Mouse (Mus musculus) intestine, postnatal 0 days (tissue): ENCODE results near the gene Ttc7. TPM values are rescaled to one million over a fixed set of nuclear protein-coding genes. Genes with fewer than 3 reads are reported as not detected.

Experiments used
- ATAC-seq: fragments of 200-750 bp; cut with Nextera tagmentation; 2 replicates; pipeline ENCODE4 v1.8.0; 2017; ENCODE audit warnings: mild to moderate bottlenecking, moderate TSS enrichment, moderate library complexity
- H3K27ac ChIP-seq: fragments of 300-500 bp; sonication (generic); 2 replicates; pipeline ENCODE4 v1.5.1; 2014; ENCODE audit warnings: mild to moderate bottlenecking, low read depth, low read length, moderate library complexity
- H3K27me3 ChIP-seq: fragments of 300-500 bp; sonication (generic); replicated peaks from 2 replicates; pipeline ENCODE4 v1.6.1; 2014; ENCODE audit warnings: low read length, mixed read lengths; ENCODE audit not compliant: control insufficient read depth, insufficient read depth
- H3K36me3 ChIP-seq: fragments of 300-500 bp; sonication (generic); 2 replicates; pipeline ENCODE4 v1.6.1; 2014; ENCODE audit warnings: mild to moderate bottlenecking, moderate library complexity; ENCODE audit not compliant: control insufficient read depth, insufficient read depth
- H3K4me1 ChIP-seq: fragments of 300-500 bp; sonication (generic); replicated peaks from 2 replicates; pipeline ENCODE4 v1.6.1; 2014; ENCODE audit warnings: antibody characterized with exemption, low read length, mixed read lengths; ENCODE audit not compliant: control insufficient read depth, insufficient read depth
- H3K4me2 ChIP-seq: fragments of 300-500 bp; sonication (generic); replicated peaks from 2 replicates; pipeline ENCODE4 v1.6.1; 2014; ENCODE audit warnings: low read depth, mild to moderate bottlenecking, moderate library complexity
- H3K4me3 ChIP-seq: fragments of 300-500 bp; sonication (generic); 2 replicates; pipeline ENCODE4 v1.5.1; 2014; ENCODE audit warnings: low read depth, low read length
- H3K9ac ChIP-seq: fragments of 300-500 bp; sonication (generic); 2 replicates; pipeline ENCODE4 v1.6.1; 2014; ENCODE audit warnings: mild to moderate bottlenecking, low read depth, low read length
- H3K9me3 ChIP-seq: fragments of 300-500 bp; sonication (generic); 2 replicates; pipeline ENCODE4 v1.6.1; 2016; ENCODE audit warnings: mixed run types; ENCODE audit not compliant: control insufficient read depth
- CTCF ChIP-seq: sonication (generic); IDR thresholded peaks from 2 replicates; pipeline ENCODE4 v1.5.1; 2016; ENCODE audit warnings: low read depth, mild to moderate bottlenecking, control low read depth, antibody characterized with exemption, moderate library complexity
- WGBS: fragments of 180-500 bp; shearing (Covaris S2); extraction: QIAGEN DNeasy Blood & Tissue Kit; methylation state at CpG from one replicate; pipeline ENCODE4 v1.1.7; 2014; 5-methylcytosine and 5-hydroxymethylcytosine counted together
- polyA plus RNA-seq: library from polyadenylated mRNA; unstranded; fragments of >200 nt; fragmentation: Nextera tagmentation; extraction: Ambion mirVana; gene quantifications from 2 replicates; pipeline ENCODE4 v1.2.1, GENCODE M21; 2015

Gene Ttc7
- polyA plus RNA-seq, 1 experiment from 2014 or later = 61.7 TPM

GRCm38 (mm10) chr17:87315891-87316763, 33.4 kb downstream of the Ttc7 start:
- WGBS = 86% methylated on average over 23 of the region's 23 CpGs
- Histone ChIP-seq H3K36me3 (peaks cover 13% of the 10 kb centered on the region; the same call in 1 of the 2 replicates), H3K4me1 (peaks cover 13% of the 10 kb centered on the region), H3K9me3 (no peaks in the 10 kb centered on the region), H3K27me3 (no peaks in the 10 kb centered on the region), H3K4me2 (no peak overlapping the region), H3K27ac (no peak overlapping the region), H3K4me3 (no peak overlapping the region), H3K9ac (no peak overlapping the region)
- peak; percentile 32; the same call in 1 of the 2 replicates for TF ChIP-seq CTCF
- ATAC-seq = no peak

- WGBS = 33% methylated on average over 6 of the region's 6 CpGs
- no peak overlapping the region for H3K9ac ChIP-seq
- H3K27ac ChIP-seq = no peak overlapping the region
- H3K4me1 ChIP-seq = peaks cover 11% of the 10 kb centered on the region
- 0 out of 2 replicates have a peak, but pooled peaks cover 4% of the 10 kb centered on the region for H3K9me3 ChIP-seq
- no peak for ATAC-seq
- H3K27me3 ChIP-seq = no peaks in the 10 kb centered on the region
- H3K4me3 ChIP-seq = no peak overlapping the region
- TF ChIP-seq CTCF = no peak
- H3K36me3 ChIP-seq = peaks cover 18% of the 10 kb centered on the region
- H3K4me2 ChIP-seq = no peak overlapping the region
Measured at GRCm38 (mm10) chr17:87317271-87317670, 34.6 kb downstream of the Ttc7 start.

- ATAC-seq = no peak
- peaks cover 9% of the 10 kb centered on the region for H3K4me1 ChIP-seq
Measured at GRCm38 (mm10) chr17:87317947-87318346, 35.3 kb downstream of the Ttc7 start.

GRCm38 (mm10) chr17:87321673-87322072, 39.0 kb downstream of the Ttc7 start:
- Histone ChIP-seq H3K4me2 (no peak overlapping the region), H3K4me1 (no peaks in the 10 kb centered on the region), H3K4me3 (no peak overlapping the region), H3K27me3 (no peaks in the 10 kb centered on the region), H3K9ac (no peak overlapping the region), H3K36me3 (peaks cover 27% of the 10 kb centered on the region), H3K27ac (no peak overlapping the region), H3K9me3 (0 out of 2 replicates have a peak, but pooled peaks cover 4% of the 10 kb centered on the region)
- WGBS = 93% methylated on average over 1 of the region's 1 CpGs
- ATAC-seq = no peak
- peak; percentile 79 for TF ChIP-seq CTCF

More at GRCm38 (mm10) chr17:87317947-87318346, 35.3 kb downstream of the Ttc7 start:
- H3K4me2 ChIP-seq = no peak overlapping the region
- WGBS = 76% methylated on average over 9 of the region's 9 CpGs
- no peak overlapping the region for H3K4me3 ChIP-seq
- no peak overlapping the region for H3K9ac ChIP-seq
- TF ChIP-seq CTCF = no peak
- no peaks in the 10 kb centered on the region for H3K27me3 ChIP-seq
- no peak overlapping the region for H3K27ac ChIP-seq
- H3K9me3 ChIP-seq = 0 out of 2 replicates have a peak, but pooled peaks cover 4% of the 10 kb centered on the region
- peaks cover 25% of the 10 kb centered on the region for H3K36me3 ChIP-seq

GRCm38 (mm10) chr17:87323215-87323614, 40.5 kb downstream of the Ttc7 start:
- Histone ChIP-seq H3K27me3 (no peaks in the 10 kb centered on the region), H3K4me2 (no peak overlapping the region), H3K27ac (no peak overlapping the region), H3K4me1 (no peaks in the 10 kb centered on the region), H3K9me3 (0 out of 2 replicates have a peak, but pooled peaks cover 4% of the 10 kb centered on the region), H3K36me3 (peaks cover 27% of the 10 kb centered on the region), H3K4me3 (no peak overlapping the region), H3K9ac (no peak overlapping the region)
- 85% methylated on average over 9 of the region's 9 CpGs for WGBS
- ATAC-seq = no peak
- no peak for TF ChIP-seq CTCF

GRCm38 (mm10) chr17:87325501-87325900, 42.8 kb downstream of the Ttc7 start:
- H3K4me1 ChIP-seq = no peaks in the 10 kb centered on the region
- H3K27me3 ChIP-seq = no peaks in the 10 kb centered on the region
- no peak overlapping the region for H3K27ac ChIP-seq
- 0 out of 2 replicates have a peak, but pooled peaks cover 4% of the 10 kb centered on the region for H3K9me3 ChIP-seq
- no peak overlapping the region for H3K4me2 ChIP-seq
- no peak overlapping the region for H3K4me3 ChIP-seq
- no peak overlapping the region for H3K9ac ChIP-seq
- WGBS = 90% methylated on average over 15 of the region's 15 CpGs
- no peak for TF ChIP-seq CTCF
- no peak for ATAC-seq
- H3K36me3 ChIP-seq = peaks cover 41% of the 10 kb centered on the region
